Mouse (Mus musculus): Measurements from ENCODE around the gene Pank4.

The Pank4 gene

DNA sequence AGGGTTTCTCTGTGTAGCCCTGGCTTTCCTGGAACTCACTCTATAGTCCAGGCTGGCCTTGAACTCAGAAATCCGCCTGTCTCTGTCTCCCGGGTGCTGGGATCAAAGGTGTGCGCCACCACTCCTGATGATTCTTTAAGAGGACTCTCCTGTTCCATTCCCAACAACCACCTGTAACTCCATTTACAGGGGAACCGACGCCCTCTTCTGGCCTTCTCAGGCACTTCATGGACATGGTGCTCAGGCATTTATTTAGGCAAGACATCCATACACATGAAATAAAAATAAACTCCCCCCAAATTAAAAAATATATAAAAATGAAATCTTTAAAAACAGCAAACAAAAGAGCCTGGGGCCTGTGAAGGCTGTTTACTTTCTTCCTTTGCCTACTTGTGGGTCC, 3.2 kb downstream of the Pank4 start:
- no peak for DNase-seq (ENCODE audit: low spot score)

DNA sequence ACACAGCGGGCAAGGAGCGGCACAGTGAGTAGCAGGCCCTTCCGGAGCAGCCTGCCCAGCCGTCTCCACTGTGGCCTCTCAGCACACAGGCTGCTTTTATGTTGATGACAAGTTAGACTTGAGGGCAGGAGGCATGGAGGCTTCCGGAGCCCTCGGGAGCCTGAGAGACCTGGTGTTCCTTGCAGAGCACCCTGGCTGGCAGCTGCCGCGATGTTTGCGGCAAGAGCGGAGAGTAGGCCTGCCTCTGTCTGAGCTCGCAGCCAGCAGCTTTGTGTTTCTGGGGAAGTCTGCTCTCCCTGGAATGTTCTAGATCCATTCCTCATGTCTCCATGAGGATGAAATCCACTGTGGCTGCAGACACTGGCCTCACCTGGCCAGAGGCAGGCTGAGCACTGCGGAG, 8.6 kb downstream of the Pank4 start:
- no peak for DNase-seq (ENCODE audit: low spot score)

DNA sequence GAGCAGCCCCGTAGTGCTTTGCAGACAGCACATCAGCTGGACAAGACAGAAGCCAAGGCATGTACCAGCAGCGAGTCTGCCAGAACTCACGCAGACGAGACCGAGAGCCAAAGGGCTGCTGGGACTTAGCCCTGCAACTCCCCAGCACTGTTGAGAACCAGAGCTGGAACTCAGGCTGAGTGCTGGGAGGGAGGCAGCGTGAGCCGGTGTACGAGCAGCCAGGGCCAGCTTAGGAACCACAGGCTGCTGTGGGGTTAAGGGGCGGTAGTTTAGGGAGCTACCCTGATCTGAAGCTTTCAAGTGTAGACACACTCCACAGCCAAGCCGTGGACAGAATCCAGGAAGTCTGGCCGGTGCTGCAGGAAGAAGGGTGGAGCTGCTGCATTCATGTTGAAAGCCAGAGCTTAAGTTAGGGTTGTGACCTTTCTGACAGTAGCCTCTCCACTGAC, 10.3 kb downstream of the Pank4 start:
- no peak for DNase-seq (ENCODE audit: low spot score)

DNA sequence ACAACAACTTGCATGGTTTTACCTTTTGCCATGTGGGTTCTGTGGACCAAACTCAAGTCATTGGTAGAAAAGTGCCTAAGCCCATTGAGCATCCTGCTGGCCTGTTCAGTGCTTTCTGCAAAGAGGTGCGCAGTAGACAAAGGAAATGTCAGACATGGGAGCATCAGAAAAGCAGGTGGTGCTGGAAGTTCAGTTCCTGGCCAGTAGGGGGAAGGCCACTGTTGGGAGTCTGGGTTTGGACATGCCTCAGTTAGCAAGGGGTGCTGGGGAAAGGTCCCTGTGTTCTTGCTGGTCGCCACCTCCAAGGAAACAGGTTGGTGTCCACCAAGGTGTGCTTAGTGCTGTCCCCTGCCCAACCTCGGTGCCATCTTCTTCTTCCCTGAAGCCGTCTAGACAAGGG, 16.2 kb downstream of the Pank4 start:
- DNase-seq (ENCODE audit: low spot score) = no peak

DNA sequence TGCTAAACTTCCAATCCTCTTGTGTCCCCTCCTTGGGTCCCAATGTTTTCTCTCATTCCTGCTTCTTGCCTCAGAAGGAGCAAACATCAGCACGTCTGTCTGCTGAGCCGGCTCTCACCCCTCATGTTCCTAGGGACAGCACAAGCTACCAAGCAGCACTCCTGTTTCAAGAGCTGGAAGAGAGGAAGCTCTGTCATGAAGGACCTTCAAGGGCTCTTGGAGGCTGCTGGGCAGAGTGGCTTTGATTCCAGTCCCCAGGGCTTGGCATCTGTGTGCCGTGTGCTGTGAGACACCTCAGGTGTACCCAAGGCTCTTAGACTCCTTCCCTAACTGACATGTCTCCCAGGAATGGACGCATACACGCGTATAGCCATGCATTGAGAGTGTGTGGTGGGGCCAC, 17.2 kb downstream of the Pank4 start:
- DNase-seq (ENCODE audit: low spot score) = no peak

DNA sequence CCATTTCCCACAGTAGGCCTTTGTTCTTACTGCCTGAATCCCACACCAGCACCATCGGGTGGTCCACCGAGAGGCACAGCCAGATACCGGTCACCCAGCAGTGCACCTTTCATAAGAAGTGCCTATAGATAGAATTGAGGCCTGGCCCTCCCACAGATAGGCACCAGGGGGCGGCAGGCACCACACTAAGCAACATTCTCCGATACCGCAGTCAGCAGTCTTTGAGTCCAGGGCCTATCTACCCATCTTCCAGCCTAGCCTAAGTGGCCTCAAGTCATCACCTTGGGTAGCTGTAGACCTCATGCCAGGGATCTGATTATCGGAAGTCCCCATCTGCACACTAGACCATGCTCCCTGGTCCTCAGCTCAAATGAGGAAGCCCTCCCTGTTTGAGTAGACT, 17.6 kb downstream of the Pank4 start:
- peak; percentile 63 for DNase-seq (ENCODE audit: low spot score)

DNA sequence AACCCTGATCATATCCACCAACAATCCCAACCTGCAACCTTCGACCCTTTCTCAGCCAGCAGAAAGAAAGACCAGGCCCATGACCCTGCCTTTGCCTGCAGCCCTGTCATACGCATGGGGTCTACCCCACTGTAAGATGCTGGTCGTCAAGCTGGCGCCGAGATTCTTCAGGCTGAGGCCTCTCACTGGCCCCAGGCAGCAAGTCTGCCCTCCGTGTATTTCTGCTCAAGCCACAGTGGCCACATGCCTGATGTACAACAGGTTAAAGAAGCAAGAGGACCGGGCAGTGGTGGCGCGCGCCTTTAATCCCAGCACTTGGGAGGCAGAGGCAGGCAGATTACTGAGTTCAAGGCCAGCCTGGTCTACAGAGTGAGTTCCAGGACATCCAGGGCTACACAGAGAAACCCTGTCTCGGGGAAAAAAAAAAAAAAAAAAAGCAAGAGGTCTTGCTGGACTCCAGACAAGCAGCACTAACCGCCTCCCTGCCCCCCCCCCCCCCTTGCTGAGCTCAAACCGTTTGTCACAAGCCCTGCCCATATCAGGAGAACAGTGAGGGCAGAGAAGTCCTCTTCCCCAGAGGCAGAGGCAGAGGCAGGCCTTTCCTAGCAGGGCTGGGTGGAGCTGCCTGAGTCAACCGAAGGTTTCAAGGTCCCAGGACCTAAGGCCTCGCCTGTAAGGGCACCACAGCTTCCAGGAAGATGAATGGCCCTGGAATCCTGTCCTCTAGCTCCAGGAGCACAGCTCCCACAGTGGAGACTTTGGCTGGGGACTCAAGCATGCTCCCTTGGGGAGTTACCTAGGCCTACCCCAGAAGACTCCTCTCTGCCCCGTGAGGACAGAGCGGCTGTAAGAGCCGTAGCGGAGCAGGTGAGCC, 18.6 kb downstream of the Pank4 start:
- no peak for DNase-seq (ENCODE audit: low spot score)

DNA sequence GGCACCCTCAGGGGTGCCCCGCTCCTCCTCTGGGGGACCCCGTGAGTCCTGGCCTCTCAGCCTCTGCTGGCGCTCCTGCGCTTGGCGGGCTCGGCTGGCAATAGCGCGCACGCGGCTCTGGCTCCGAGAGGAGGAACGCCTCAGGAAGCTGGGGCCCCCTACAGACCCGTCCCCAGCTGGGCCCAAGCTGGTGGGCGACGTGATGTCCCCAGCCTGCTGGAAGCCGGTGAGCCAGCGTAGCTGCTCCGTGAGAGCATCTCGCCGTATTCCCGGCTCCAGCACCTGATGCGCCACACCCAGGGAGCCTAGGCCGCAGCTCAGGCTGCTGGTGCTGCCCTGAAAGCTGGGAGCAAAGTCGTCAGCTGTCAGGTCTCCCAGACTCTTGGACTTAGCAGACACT, 19.8 kb downstream of the Pank4 start:
- no peak for DNase-seq (ENCODE audit: low spot score)

DNA sequence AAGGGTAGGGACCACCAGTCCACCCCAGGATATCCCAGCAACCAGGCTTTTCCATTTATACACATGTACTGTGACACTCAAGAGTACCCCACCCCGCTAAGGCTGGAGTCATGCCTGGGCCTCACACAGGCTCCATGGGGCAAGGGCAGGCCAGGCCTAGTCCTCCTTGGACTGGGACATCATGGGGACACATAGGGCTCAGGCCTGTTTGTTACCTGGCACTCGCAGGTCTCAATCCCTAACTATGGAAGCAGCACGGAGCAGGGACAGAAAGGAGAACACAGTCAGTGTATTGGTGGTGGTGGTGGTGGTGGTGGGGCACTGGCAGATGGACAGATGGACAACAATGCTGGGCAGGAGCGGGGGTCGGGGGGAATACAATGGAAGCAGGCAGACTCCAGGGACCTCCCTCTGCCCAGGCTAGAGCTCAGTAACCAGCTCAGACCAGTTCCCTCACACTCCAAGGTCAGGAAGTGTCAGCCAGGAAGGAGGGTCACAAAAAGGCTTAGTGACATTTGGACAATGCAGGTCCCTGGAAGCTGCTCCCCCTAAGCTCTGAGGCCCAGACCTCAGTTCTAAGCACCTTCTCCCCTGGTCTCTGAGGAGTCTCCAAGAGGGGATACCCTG, 21.3 kb downstream of the Pank4 start:
- DNase-seq (ENCODE audit: low spot score) = no peak

DNA sequence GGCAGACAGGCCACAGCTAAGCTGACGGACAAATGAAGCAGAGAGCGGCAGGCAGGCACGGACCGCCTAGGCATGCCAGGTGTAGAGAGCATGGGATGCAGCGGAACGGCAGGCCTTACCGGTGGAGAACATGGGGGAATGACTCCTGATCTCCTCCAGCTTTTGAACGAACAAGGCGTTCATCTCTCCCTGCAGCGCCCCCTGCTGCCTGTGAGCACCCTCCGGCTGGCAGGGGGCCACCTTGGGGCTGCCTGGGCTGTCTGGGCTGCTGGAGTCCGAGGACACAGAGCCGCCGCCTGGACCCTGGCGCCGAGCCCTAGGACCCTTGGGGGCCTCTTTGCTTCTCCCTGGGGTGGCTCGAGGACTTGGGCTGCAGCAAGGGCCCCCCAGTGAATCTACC, 22.2 kb downstream of the Pank4 start:
- peak; percentile 65 for DNase-seq (ENCODE audit: low spot score)

DNA sequence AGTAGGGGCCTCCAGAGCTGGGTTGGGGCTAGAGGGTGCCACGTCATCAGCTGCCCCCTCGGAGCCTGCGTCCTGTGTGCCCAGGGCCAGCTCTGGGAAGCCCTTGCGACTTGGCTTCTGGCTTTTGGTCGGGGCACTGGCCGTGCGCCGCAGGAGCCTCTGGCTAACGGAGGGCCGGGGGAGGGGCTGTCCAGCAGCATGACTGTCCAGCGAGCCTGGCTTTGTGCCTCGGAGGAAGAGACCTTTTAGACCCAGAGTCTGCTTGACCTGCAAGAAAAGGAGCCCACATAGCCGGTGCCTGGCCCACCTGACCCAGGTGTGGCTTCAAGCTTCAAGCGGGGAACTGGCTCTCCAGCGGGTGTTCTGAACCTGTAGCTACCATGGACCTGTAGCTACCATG, 22.8 kb downstream of the Pank4 start:
- DNase-seq (ENCODE audit: low spot score) = no peak

DNA sequence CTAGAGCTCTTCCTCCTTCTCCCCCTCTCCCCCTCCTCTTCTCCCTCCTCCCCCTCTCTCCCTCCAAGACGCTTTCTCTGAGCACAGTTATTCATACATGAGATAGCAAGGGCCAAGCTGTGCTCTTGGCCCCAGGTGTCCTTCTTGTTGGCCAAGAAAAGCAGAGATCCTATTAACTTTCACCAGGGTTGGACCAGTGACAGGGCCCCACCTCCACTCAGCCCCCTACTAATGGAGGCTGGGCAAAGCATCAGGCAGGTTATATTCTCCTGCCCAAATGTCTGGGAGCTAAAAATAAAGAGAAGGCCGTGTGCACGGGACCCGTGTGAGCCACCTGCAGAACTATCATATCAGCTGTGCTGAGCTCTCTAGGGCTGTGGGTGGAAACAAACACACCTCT, 31.0 kb downstream of the Pank4 start:
- no peak for DNase-seq (ENCODE audit: low spot score)

DNA sequence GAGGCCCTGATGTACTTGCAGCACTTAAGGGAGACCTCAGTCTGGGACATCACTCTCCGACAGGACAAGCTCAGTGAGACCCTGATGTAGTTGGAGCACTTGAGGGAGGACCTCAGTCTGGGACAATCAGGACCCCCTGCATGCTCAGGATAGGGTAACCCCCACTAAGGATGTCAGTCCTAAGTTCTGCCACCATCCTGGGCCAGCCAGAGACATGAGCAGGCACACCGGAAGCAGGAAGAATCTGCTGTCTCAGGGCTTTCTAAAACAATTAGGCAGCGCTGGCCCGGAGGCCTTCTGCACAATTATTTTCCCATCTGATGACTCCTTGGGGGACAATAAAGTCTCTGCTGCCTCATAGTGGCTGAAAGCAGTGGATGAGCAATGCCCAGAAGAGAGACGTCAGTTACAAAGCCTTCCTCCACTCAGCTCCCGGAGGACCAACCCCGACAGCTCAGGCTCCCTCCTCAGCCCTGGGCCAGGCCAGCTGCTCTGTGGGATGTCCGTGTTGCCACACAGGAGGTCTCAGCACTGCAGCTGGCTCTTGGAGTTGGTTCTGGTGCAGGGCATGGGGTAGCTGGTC, 32.7 kb downstream of the Pank4 start:
- no peak for DNase-seq (ENCODE audit: low spot score)

DNA sequence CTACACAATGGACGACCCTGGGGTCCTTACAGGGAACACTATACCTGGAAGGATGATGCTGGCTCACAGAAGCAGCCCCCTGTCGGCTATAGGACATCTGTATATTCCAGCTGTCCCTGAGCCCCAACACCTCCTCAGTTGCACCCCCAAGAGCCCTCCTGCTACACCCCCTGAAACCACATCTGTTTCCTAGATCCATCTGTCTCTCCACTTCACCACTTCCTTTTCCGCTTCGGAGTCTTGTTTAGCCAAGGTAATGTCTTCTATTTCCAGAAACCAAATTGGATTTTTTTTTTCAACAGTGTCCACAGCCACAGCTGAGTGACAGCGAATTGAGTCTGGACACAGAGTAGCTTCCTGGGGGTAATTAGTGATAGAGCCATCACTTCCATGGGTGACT, 35.5 kb downstream of the Pank4 start:
- no peak for DNase-seq (ENCODE audit: low spot score)

DNA sequence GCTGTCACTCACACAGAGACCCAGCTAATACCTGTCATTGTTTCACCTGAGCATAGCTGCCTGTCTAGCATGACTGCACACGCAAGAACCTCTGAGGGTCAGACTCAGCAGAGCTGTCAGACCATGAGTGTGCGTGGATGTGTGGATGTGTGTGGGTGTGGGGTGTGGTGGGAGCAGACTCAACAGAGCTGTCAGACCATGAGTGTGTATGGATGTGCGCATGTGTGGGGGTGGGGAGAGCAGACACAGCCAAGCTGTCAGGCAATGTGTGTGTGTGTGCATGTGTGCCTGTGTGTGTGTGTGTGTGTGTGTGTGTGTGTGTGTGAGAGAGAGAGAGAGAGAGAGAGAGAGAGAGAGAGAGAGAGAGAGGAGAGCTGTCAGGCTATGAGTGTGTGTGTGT, 41.4 kb downstream of the Pank4 start:
- DNase-seq (ENCODE audit: low spot score) = no peak

DNA sequence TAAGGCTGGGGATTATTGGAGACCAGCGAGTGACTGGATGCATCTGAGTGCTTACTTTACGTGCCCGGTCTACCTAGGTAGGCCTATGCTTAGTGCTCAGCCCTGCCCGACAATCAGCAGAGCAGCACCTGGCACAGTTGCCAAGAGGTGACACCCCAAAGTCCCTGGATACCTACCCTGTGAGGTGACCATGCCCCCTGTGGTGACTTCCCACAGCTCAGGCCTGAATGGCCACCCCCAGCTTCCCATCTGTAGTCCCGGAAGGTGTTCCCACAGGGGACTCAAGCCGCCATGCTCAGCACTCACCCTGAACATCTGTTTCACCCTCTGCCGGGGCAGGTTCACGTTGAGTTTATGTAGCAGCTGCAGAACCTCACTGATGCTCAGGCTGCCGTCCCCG, 42.4 kb downstream of the Pank4 start:
- DNase-seq (ENCODE audit: low spot score) = no peak

DNA sequence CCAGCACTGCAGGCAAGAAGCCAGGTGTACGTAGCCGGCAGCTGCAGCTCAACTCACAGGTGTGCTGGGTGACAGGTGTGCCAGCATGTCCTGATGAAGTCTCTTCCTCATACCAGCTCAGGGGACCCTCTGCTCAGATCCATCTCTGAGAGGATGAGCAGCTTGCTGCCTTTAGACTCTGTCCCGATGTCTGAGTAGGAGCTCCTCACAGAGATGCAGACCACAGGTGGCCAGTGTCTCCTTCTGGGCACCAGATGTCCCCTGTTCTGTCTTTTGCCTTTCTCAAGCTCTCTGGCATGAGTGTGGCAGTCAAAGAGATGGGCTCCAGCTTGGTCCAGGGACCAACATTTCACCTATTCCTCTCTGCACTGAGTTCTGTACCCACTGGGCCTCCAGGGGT, 43.7 kb downstream of the Pank4 start:
- no peak for DNase-seq (ENCODE audit: low spot score)

DNA sequence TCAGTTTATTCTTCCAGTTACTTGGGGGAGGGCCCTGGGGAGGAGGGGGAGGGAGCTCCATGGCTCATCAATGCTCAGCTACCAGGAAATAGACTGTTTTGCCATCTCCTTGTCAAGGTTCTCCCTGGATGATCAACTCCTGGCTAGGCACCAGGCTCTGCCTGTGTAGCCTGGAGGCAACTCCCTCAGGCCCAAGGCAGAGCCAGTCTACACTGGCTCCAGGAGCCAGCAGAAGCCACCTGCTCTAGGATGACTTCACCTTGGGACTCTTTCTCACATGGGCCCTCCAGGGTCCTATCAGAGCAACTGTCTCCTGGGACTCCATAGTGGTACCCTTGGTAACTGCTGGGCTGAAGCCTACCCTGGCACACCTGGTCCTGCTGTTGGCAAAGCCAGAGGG, 44.2 kb downstream of the Pank4 start:
- no peak for DNase-seq (ENCODE audit: low spot score)

DNA sequence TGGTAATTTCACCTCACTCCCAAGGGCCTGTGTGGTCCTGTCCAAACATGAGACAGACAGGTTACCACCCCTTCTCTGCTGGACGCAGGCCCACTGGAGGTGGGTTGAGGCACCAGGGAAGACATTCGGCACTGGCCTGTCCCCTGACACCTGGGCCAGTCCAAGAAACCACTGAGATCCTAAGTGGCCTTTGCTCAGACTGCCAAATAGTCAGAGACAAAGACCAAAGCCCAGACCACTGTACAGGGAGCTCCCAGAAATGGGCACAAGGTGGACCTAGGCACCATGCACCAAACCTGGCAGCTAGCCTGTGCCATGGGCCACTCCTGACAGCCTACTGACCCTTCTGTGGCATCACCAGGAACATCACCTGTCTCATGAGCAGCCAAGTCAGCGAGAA, 45.3 kb downstream of the Pank4 start:
- DNase-seq (ENCODE audit: low spot score) = no peak

DNA sequence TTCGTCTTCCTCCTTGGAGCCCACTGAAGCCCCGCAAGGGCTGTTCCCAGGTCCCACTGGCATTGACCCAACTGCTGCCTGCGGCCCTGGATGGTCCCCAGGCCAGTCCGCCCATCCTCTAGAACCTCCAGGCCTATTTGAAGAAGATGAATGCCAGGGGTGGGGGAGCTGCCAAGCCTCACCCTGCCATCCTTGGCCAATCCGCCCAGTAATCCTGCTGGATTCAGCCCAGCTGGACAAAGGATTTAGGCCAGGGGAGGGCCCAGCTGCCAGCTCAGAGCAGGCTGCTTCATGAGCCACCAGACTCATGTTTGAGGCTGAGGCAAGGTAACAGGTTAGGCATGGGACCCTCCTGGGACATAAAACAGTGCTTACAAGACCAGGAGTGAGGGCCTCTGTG, 46.9 kb downstream of the Pank4 start:
- no peak for DNase-seq (ENCODE audit: low spot score)

DNA sequence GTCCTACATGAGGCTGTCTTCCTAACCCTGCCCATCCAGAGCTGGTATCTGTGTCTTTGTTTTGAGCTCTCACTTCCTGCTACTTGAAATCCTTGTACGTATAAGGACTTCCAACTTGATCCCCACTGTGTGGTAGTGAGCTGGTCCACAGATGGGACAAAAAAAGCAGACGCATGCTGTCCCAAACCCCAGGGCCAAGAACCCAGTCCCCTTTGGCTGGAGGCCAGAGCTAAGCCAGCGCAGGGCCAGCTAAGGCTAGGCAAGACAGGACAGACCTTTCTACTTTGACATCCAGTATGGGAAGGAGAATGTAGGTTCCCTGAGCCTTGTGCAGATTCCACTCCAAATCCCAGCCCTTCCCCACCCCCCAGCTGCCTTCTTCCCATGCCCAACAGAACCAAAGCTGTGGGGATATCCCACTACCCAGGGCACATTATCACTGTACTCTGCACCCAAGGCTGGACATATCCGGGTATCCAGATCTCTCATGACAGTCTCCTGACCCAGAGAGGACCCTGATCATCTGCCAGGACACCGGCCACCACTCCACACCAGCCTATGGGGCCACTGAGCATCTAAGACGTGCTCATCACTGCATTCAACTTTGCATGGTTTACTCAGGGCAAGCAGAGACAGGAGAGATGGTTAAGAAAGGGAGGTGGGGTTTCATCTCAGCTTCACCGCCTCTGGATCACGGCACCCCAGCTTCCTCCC, 47.5 kb downstream of the Pank4 start:
- no peak for DNase-seq (ENCODE audit: low spot score)

DNA sequence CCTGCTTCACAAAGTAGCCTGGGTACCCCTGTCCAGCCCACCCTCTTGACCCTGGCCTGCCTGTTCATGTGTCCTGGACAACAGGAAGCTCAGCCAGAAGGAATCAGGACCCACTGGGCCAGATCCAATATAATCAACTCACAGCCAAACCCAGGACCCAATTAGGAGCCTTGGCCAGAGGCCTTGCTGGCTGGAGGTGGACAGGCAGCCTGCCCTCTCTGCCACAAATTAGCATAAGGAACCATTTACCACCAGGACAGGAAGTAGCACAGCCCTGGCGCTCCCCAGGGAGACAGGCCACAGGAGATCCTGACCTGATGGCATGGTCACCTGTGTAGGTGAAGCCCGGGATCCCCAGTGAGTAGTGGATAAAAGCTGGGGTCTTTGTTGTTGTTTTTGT, 48.2 kb downstream of the Pank4 start:
- no peak for DNase-seq (ENCODE audit: low spot score)

DNA sequence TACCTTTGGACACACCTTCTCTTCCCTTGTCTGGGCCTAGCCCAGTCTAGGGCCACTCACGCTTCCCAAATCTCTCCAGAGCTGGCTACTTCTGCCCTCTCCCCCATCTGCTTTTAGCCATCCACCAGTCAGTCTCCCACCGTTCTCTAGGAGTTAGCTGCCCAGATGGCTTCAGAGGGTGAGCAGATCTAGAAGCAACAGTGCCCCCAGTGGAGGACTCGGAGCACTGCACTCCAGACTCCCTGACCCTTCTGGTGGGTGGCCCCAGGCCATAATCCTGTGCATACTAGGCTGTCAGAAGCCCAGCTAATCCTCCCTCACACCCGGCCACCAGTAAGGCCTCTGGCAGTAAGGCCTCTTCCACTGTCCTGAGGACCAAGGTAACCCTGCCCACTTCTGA, 48.9 kb downstream of the Pank4 start:
- no peak for DNase-seq (ENCODE audit: low spot score)
